Mouse (Mus musculus): ENCODE data around the gene Phlda1.
"Not testable (repeated sequence)": the region's sequence is repeated elsewhere in the genome, so short reads cannot be mapped to it uniquely, and the experiment has no call there.

DNA sequence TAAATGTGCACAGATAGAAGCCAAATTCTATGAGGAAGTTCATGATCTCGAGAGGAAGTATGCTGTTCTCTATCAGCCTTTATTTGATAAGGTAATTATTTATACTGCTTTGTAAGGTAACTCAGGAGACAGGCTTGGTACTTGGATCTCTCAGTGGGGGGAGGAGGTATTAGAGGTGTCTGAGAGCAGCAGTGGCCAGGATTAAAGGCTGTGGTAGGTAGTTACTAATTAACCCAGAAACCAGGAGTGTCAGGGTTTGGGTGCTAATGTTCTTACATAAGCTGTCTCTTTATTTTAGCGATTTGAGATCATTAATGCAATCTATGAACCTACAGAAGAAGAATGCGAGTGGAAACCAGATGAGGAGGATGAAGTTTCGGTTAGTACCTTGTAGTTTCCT, 16.0 kb upstream of the Phlda1 start:
- TF ChIP-seq SRF (IDR thresholded peaks at IDR 0.05; ENCODE audit: control insufficient read depth, insufficient read length, low read depth); MAX (IDR thresholded peaks at IDR 0.05; ENCODE audit: low read depth); POLR2A (IDR thresholded peaks at IDR 0.05; ENCODE audit: insufficient read length, low read depth); TCF12 (IDR thresholded peaks at IDR 0.05; ENCODE audit: insufficient read depth, poor library complexity, severe bottlenecking); REST (IDR thresholded peaks at IDR 0.05; ENCODE audit: insufficient read depth, insufficient read length); E2F4 (IDR thresholded peaks at IDR 0.05; ENCODE audit: insufficient read depth); MYOD1 (IDR thresholded peaks at IDR 0.05; ENCODE audit: control insufficient read depth in 1 of 3, insufficient read length in 2 of 3, low read depth in 2 of 3); USF1 (IDR thresholded peaks at IDR 0.05; ENCODE audit: low read depth): not testable (repeated sequence)

All from myocyte (in vitro differentiated cells).